Mouse (Mus musculus): ENCODE results near the gene Hoxa4. TPM values are rescaled to one million over a fixed set of nuclear protein-coding genes. Genes with fewer than 3 reads are reported as not detected.

Gene Hoxa4
- polyA plus RNA-seq, 1 experiment from 2014 or later: 0.92 TPM

GRCm38 (mm10) chr6:52189909-52190308 is 1.6 kb downstream of the Hoxa4 start:
- Histone ChIP-seq H3K9me3 (replicated peaks) (no peaks in the 10 kb centered on the region), H3K9ac (no peak overlapping the region), H3K36me3 (no peaks in the 10 kb centered on the region), H3K27ac (no peak overlapping the region), H3K27me3 (replicated peaks) (peaks cover 99% of the 10 kb centered on the region), H3K4me3 (0 out of 2 replicates have a peak overlapping the region, but pooled peaks have one; percentile 54), H3K4me2 (peak overlapping the region; percentile 63; the same call in 1 of the 2 replicates), H3K4me1 (peaks cover 13% of the 10 kb centered on the region)
- no peak for ATAC-seq
- 11% methylated on average over 8 of the region's 8 CpGs for WGBS (ENCODE audit: insufficient replicate concordance)

- Histone ChIP-seq H3K27ac (no peak overlapping the region), H3K4me1 (peaks cover 16% of the 10 kb centered on the region), H3K4me2 (no peak overlapping the region), H3K9me3 (replicated peaks) (no peaks in the 10 kb centered on the region), H3K27me3 (replicated peaks) (peaks cover 99% of the 10 kb centered on the region), H3K9ac (no peak overlapping the region), H3K4me3 (no peak overlapping the region), H3K36me3 (no peaks in the 10 kb centered on the region)
- no peak for ATAC-seq
- 17% methylated on average over 5 of the region's 5 CpGs for WGBS (ENCODE audit: insufficient replicate concordance)
These were observed 2.4 kb downstream of the Hoxa4 start for GRCm38 (mm10) chr6:52189172-52189591.

- 27% methylated on average over 1 of the region's 1 CpGs for WGBS (ENCODE audit: insufficient replicate concordance)
- H3K9ac ChIP-seq: no peak overlapping the region
- no peak for ATAC-seq
- peaks cover 100% of the 10 kb centered on the region for H3K27me3 ChIP-seq (replicated peaks)
- peaks cover 15% of the 10 kb centered on the region; the same call in 1 of the 2 replicates for H3K4me1 ChIP-seq
- H3K4me3 ChIP-seq: no peak overlapping the region
- H3K27ac ChIP-seq: no peak overlapping the region
- H3K36me3 ChIP-seq: no peaks in the 10 kb centered on the region
- H3K4me2 ChIP-seq: no peak overlapping the region
- no peaks in the 10 kb centered on the region for H3K9me3 ChIP-seq (replicated peaks)
These were observed 5.1 kb downstream of the Hoxa4 start for GRCm38 (mm10) chr6:52186500-52186899.

GRCm38 (mm10) chr6:52185834-52186233 is 5.7 kb downstream of the Hoxa4 start:
- 15% methylated on average over 3 of the region's 3 CpGs for WGBS (ENCODE audit: insufficient replicate concordance)
- ATAC-seq: no peak
- no peak overlapping the region for H3K9ac ChIP-seq
- peaks cover 100% of the 10 kb centered on the region for H3K27me3 ChIP-seq (replicated peaks)
- H3K4me2 ChIP-seq: no peak overlapping the region
- H3K27ac ChIP-seq: no peak overlapping the region
- H3K9me3 ChIP-seq (replicated peaks): no peaks in the 10 kb centered on the region
- H3K4me3 ChIP-seq: no peak overlapping the region
- H3K36me3 ChIP-seq: no peaks in the 10 kb centered on the region
- H3K4me1 ChIP-seq: peaks cover 13% of the 10 kb centered on the region; the same call in 1 of the 2 replicates

GRCm38 (mm10) chr6:52185222-52185621 is 6.3 kb downstream of the Hoxa4 start:
- no peak overlapping the region for H3K27ac ChIP-seq
- H3K9me3 ChIP-seq (replicated peaks): no peaks in the 10 kb centered on the region
- H3K4me3 ChIP-seq: no peak overlapping the region
- no peak overlapping the region for H3K9ac ChIP-seq
- H3K27me3 ChIP-seq (replicated peaks): peaks cover 100% of the 10 kb centered on the region
- ATAC-seq: no peak
- WGBS (ENCODE audit: insufficient replicate concordance): 3% methylated on average over 19 of the region's 19 CpGs
- no peaks in the 10 kb centered on the region for H3K36me3 ChIP-seq
- no peak overlapping the region for H3K4me2 ChIP-seq
- H3K4me1 ChIP-seq: peaks cover 13% of the 10 kb centered on the region; the same call in 1 of the 2 replicates

GRCm38 (mm10) chr6:52184668-52185067 is 6.9 kb downstream of the Hoxa4 start:
- Histone ChIP-seq H3K27me3 (replicated peaks) (peaks cover 100% of the 10 kb centered on the region), H3K36me3 (no peaks in the 10 kb centered on the region), H3K27ac (no peak overlapping the region), H3K4me2 (no peak overlapping the region), H3K4me3 (no peak overlapping the region), H3K9me3 (replicated peaks) (no peaks in the 10 kb centered on the region), H3K4me1 (peaks cover 13% of the 10 kb centered on the region; the same call in 1 of the 2 replicates), H3K9ac (no peak overlapping the region)
- WGBS (ENCODE audit: insufficient replicate concordance): 6% methylated on average over 6 of the region's 6 CpGs
- ATAC-seq: no peak

GRCm38 (mm10) chr6:52183311-52184080 is 8.1 kb downstream of the Hoxa4 start:
- Histone ChIP-seq H3K4me1 (peaks cover 13% of the 10 kb centered on the region; the same call in 1 of the 2 replicates), H3K9me3 (replicated peaks) (no peaks in the 10 kb centered on the region), H3K4me3 (no peak overlapping the region), H3K4me2 (peak overlapping the region; percentile 29; the same call in 1 of the 2 replicates), H3K27ac (peak overlapping the region; percentile 49; the same call in 1 of the 2 replicates), H3K27me3 (replicated peaks) (peaks cover 100% of the 10 kb centered on the region), H3K9ac (no peak overlapping the region), H3K36me3 (no peaks in the 10 kb centered on the region)
- ATAC-seq: no peak
- WGBS (ENCODE audit: insufficient replicate concordance): 23% methylated on average over 10 of the region's 10 CpGs

- Histone ChIP-seq H3K27me3 (replicated peaks) (peaks cover 100% of the 10 kb centered on the region), H3K9me3 (replicated peaks) (no peaks in the 10 kb centered on the region), H3K4me1 (peaks cover 13% of the 10 kb centered on the region; the same call in 1 of the 2 replicates), H3K9ac (no peak overlapping the region), H3K27ac (peak overlapping the region; percentile 49; the same call in 1 of the 2 replicates), H3K4me3 (no peak overlapping the region), H3K4me2 (peak overlapping the region; percentile 29; the same call in 1 of the 2 replicates), H3K36me3 (no peaks in the 10 kb centered on the region)
- no peak for ATAC-seq
- 32% methylated on average over 1 of the region's 1 CpGs for WGBS (ENCODE audit: insufficient replicate concordance)
These were observed 8.8 kb downstream of the Hoxa4 start for GRCm38 (mm10) chr6:52182793-52183192.

GRCm38 (mm10) chr6:52182030-52182429 is 9.5 kb downstream of the Hoxa4 start:
- Histone ChIP-seq H3K4me2 (no peak overlapping the region), H3K27ac (no peak overlapping the region), H3K4me3 (no peak overlapping the region), H3K27me3 (replicated peaks) (peaks cover 100% of the 10 kb centered on the region), H3K36me3 (no peaks in the 10 kb centered on the region), H3K9ac (no peak overlapping the region), H3K9me3 (replicated peaks) (no peaks in the 10 kb centered on the region), H3K4me1 (peaks cover 13% of the 10 kb centered on the region; the same call in 1 of the 2 replicates)
- no peak for ATAC-seq
- 27% methylated on average over 2 of the region's 2 CpGs for WGBS (ENCODE audit: insufficient replicate concordance)

GRCm38 (mm10) chr6:52180726-52181125 is 10.8 kb downstream of the Hoxa4 start:
- no peak overlapping the region for H3K4me3 ChIP-seq
- no peak overlapping the region for H3K27ac ChIP-seq
- H3K4me1 ChIP-seq: peaks cover 13% of the 10 kb centered on the region; the same call in 1 of the 2 replicates
- no peak overlapping the region for H3K9ac ChIP-seq
- 14% methylated on average over 3 of the region's 3 CpGs for WGBS (ENCODE audit: insufficient replicate concordance)
- H3K9me3 ChIP-seq (replicated peaks): no peaks in the 10 kb centered on the region
- H3K4me2 ChIP-seq: no peak overlapping the region
- no peaks in the 10 kb centered on the region for H3K36me3 ChIP-seq
- no peak for ATAC-seq
- H3K27me3 ChIP-seq (replicated peaks): peaks cover 100% of the 10 kb centered on the region

- H3K9me3 ChIP-seq (replicated peaks): no peaks in the 10 kb centered on the region
- peak overlapping the region; percentile 26; the same call in 1 of the 2 replicates for H3K4me3 ChIP-seq
- no peak overlapping the region for H3K9ac ChIP-seq
- WGBS (ENCODE audit: insufficient replicate concordance): 9% methylated on average over 11 of the region's 11 CpGs
- peaks cover 100% of the 10 kb centered on the region for H3K27me3 ChIP-seq (replicated peaks)
- no peak overlapping the region for H3K27ac ChIP-seq
- peak overlapping the region; percentile 43 for H3K4me2 ChIP-seq
- ATAC-seq: no peak
- peaks cover 13% of the 10 kb centered on the region; the same call in 1 of the 2 replicates for H3K4me1 ChIP-seq
- H3K36me3 ChIP-seq: no peaks in the 10 kb centered on the region
These were observed 11.3 kb downstream of the Hoxa4 start for GRCm38 (mm10) chr6:52180213-52180710.

GRCm38 (mm10) chr6:52179690-52180089 is 11.9 kb downstream of the Hoxa4 start:
- WGBS (ENCODE audit: insufficient replicate concordance): 3% methylated on average over 10 of the region's 10 CpGs
- Histone ChIP-seq H3K4me1 (peaks cover 12% of the 10 kb centered on the region; the same call in 1 of the 2 replicates), H3K9ac (peak overlapping the region; percentile 27; the same call in 1 of the 2 replicates), H3K4me3 (peak overlapping the region; percentile 26), H3K9me3 (replicated peaks) (no peaks in the 10 kb centered on the region), H3K4me2 (peak overlapping the region; percentile 43), H3K27me3 (replicated peaks) (peaks cover 100% of the 10 kb centered on the region), H3K27ac (no peak overlapping the region), H3K36me3 (no peaks in the 10 kb centered on the region)
- no peak for ATAC-seq

Data from liver, embryonic 12.5 days (tissue).